In genomic region chr2:128339643-128340487, GRCm38 (mm10) we compare ENCODE assay signal across 8 mouse cellular contexts.
A peak's percentile ranks its signal among the peaks of the same experiment; 100 is the strongest.
DNase-seq lines count a peak whose midpoint lies in the region; ATAC-seq lines count a peak whose summit lies in the region.

No protein-coding gene starts in this region.

- H3K36me3 ChIP-seq in forebrain, embryonic 14.5 days (ENCODE audit: control insufficient read depth, insufficient read depth, low read length) = no peaks in the 10 kb centered on the region
- H3K36me3 ChIP-seq in forebrain, embryonic 13.5 days (ENCODE audit: poor library complexity, severe bottlenecking) = no peaks in the 10 kb centered on the region
- H3K36me3 ChIP-seq in limb, embryonic 15.5 days = no peaks in the 10 kb centered on the region

- peak; percentile 16 for DNase-seq in forebrain, embryonic 14.5 days (ENCODE audit: low spot score)
- peak; percentile 76 for DNase-seq in R1 (ENCODE audit: low read depth, low spot score)
- peak; percentile 59 to 63 for DNase-seq in heart, postnatal 10 days
- no peak for DNase-seq in B cell, adult 2 months
- DNase-seq in urinary bladder, adult 2 months (ENCODE audit: low spot score) = no peak

- H3K9me3 ChIP-seq in forebrain, embryonic 14.5 days (replicated peaks; ENCODE audit: control insufficient read depth, low read length) = no peaks in the 10 kb centered on the region
- no peaks in the 10 kb centered on the region for H3K9me3 ChIP-seq in forebrain, embryonic 13.5 days (replicated peaks)
- H3K9me3 ChIP-seq in limb, embryonic 15.5 days = no peaks in the 10 kb centered on the region

- no peaks in the 10 kb centered on the region for H3K27me3 ChIP-seq in forebrain, embryonic 14.5 days (replicated peaks; ENCODE audit: control insufficient read depth, insufficient read depth, low read length)
- H3K27me3 ChIP-seq in forebrain, embryonic 13.5 days = peaks cover 5% of the 10 kb centered on the region; the same call in 1 of the 2 replicates
- H3K27me3 ChIP-seq in limb, embryonic 15.5 days = no peaks in the 10 kb centered on the region

- WGBS in forebrain, embryonic 14.5 days = 27% methylated on average over 19 of the region's 19 CpGs
- WGBS in forebrain, embryonic 13.5 days = 39% methylated on average over 19 of the region's 19 CpGs
- WGBS in limb, embryonic 15.5 days = 18% methylated on average over 19 of the region's 19 CpGs

- ATAC-seq in forebrain, embryonic 14.5 days = no peak
- ATAC-seq in forebrain, embryonic 13.5 days = no peak
- peak; percentile 70 for ATAC-seq in limb, embryonic 15.5 days (ENCODE audit: insufficient number of reproducible peaks, low FRiP score, low TSS enrichment, low read depth)
- no peak for ATAC-seq in inflammation-experienced regulatory T-cells, adult 6 months

- intact Hi-C loops in heart, postnatal 10 days (cut with DNase I) = loop anchor here (5.0 kb wide), 2 partner anchors 52 to 58 kb away; no protein-coding TSS in a partner anchor

- H3K9ac ChIP-seq in forebrain, embryonic 14.5 days (ENCODE audit: low read length) = no peak overlapping the region
- no peak overlapping the region for H3K9ac ChIP-seq in forebrain, embryonic 13.5 days
- H3K9ac ChIP-seq in limb, embryonic 15.5 days = no peak overlapping the region

- peaks cover 15% of the 10 kb centered on the region for H3K4me1 ChIP-seq in forebrain, embryonic 14.5 days (ENCODE audit: control insufficient read depth, insufficient read depth, low read length)
- H3K4me1 ChIP-seq in forebrain, embryonic 13.5 days = peaks cover 21% of the 10 kb centered on the region
- peaks cover 49% of the 10 kb centered on the region for H3K4me1 ChIP-seq in limb, embryonic 15.5 days

- no peak overlapping the region for H3K4me3 ChIP-seq in forebrain, embryonic 14.5 days (ENCODE audit: low read depth, low read length)
- H3K4me3 ChIP-seq in forebrain, embryonic 13.5 days = no peak overlapping the region
- no peak overlapping the region for H3K4me3 ChIP-seq in limb, embryonic 15.5 days

- no peak overlapping the region for H3K4me2 ChIP-seq in forebrain, embryonic 14.5 days (ENCODE audit: low read length)
- H3K4me2 ChIP-seq in forebrain, embryonic 13.5 days = no peak overlapping the region
- peak overlapping the region; percentile 15; the same call in 1 of the 2 replicates for H3K4me2 ChIP-seq in limb, embryonic 15.5 days

- no peak overlapping the region for H3K27ac ChIP-seq in forebrain, embryonic 14.5 days (ENCODE audit: low read depth, low read length)
- no peak overlapping the region; the same call in 1 of the 2 replicates for H3K27ac ChIP-seq in forebrain, embryonic 13.5 days
- H3K27ac ChIP-seq in limb, embryonic 15.5 days = peak overlapping the region; percentile 84

Comparison
In these comparisons a context has a peak if more than half of its experiments do, and no peak if none do; other contexts are left out.
1. DNase-seq: peak in forebrain, embryonic 14.5 days (single experiment), R1 (single experiment) and heart, postnatal 10 days (2 of 2); none in B cell, adult 2 months (0 of 2) and urinary bladder, adult 2 months (single experiment).